Mouse (Mus musculus) neural tube, embryonic 15.5 days (tissue): ENCODE results near the gene Chml. TPM values are rescaled to one million over a fixed set of nuclear protein-coding genes. Genes with fewer than 3 reads are reported as not detected.

ENCODE experiments used
- ATAC-seq: fragments of 200-750 bp; cut with Nextera tagmentation; 2 replicates; pipeline ENCODE4 v1.8.0; 2017; ENCODE audit warnings: mild to moderate bottlenecking, moderate TSS enrichment, moderate library complexity; ENCODE audit not compliant: low FRiP score
- H3K27ac ChIP-seq: fragments of 300-500 bp; sonication (generic); replicated peaks from 2 replicates; pipeline ENCODE4 v1.5.1; 2015; ENCODE audit warnings: mild to moderate bottlenecking, inconsistent platforms
- H3K27me3 ChIP-seq: fragments of 300-500 bp; sonication (generic); replicated peaks from 2 replicates; pipeline ENCODE4 v1.6.1; 2015; ENCODE audit warnings: inconsistent platforms
- H3K36me3 ChIP-seq: fragments of 300-500 bp; sonication (generic); 2 replicates; pipeline ENCODE4 v1.6.1; 2015; ENCODE audit warnings: inconsistent platforms
- H3K4me1 ChIP-seq: fragments of 300-500 bp; sonication (generic); 2 replicates; pipeline ENCODE4 v1.6.1; 2015; ENCODE audit warnings: inconsistent platforms
- H3K4me2 ChIP-seq: fragments of 300-500 bp; sonication (generic); 2 replicates; pipeline ENCODE4 v1.6.1; 2015; ENCODE audit warnings: inconsistent platforms, mild to moderate bottlenecking, moderate library complexity
- H3K4me3 ChIP-seq: fragments of 300-500 bp; sonication (generic); replicated peaks from 2 replicates; pipeline ENCODE4 v1.5.1; 2015; ENCODE audit warnings: mild to moderate bottlenecking, inconsistent platforms
- H3K9ac ChIP-seq: fragments of 300-500 bp; sonication (generic); replicated peaks from 2 replicates; pipeline ENCODE4 v1.6.1; 2015; ENCODE audit warnings: mild to moderate bottlenecking, inconsistent platforms
- H3K9me3 ChIP-seq: fragments of 300-500 bp; sonication (generic); replicated peaks from 2 replicates; pipeline ENCODE4 v1.6.1; 2016; ENCODE audit warnings: inconsistent platforms
- WGBS: fragments of 180-500 bp; shearing (Covaris S2); methylation state at CpG from one replicate; pipeline ENCODE4 v1.1.7; 2015; ENCODE audit warnings: mixed read lengths; 5-methylcytosine and 5-hydroxymethylcytosine counted together
- polyA plus RNA-seq: library from polyadenylated mRNA; unstranded; fragments of >200 nt; fragmentation: Nextera tagmentation; extraction: Ambion mirVana; gene quantifications from 2 replicates; pipeline ENCODE4 v1.2.1, GENCODE M21; 2015

Chml gene
- 2.6 and 3.1 TPM in 2 replicates for polyA plus RNA-seq

- Histone ChIP-seq H3K9ac (peak within 1 kb of the TSS; percentile 63), H3K36me3 (peaks cover 8% of the 10 kb centered on the region), H3K4me2 (peak within 1 kb of the TSS; percentile 93), H3K27ac (peak within 1 kb of the TSS; percentile 90), H3K4me3 (peak within 1 kb of the TSS; percentile 75), H3K9me3 (no peaks in the 10 kb centered on the region), H3K4me1 (peaks cover 22% of the 10 kb centered on the region), H3K27me3 (no peaks in the 10 kb centered on the region)
- ATAC-seq = peak; percentile 97
- under 1% methylated on average over 49 of the region's 73 CpGs for WGBS
Measured at GRCm38 (mm10) chr1:175692246-175692996, at the start of gene Chml, which contains the start of gene Opn3. TSS of gene Chml (minus strand) at chr1:175692901. TSS of gene Opn3 (minus strand) at chr1:175692776.

- ATAC-seq = no peak
- H3K9me3 ChIP-seq = no peaks in the 10 kb centered on the region
- H3K4me2 ChIP-seq = no peak overlapping the region
- no peaks in the 10 kb centered on the region for H3K4me1 ChIP-seq
- H3K36me3 ChIP-seq = no peaks in the 10 kb centered on the region
- no peaks in the 10 kb centered on the region for H3K27me3 ChIP-seq
- H3K4me3 ChIP-seq = no peak overlapping the region
- 42% methylated on average over 7 of the region's 7 CpGs for WGBS
- H3K27ac ChIP-seq = no peak overlapping the region
- no peak overlapping the region for H3K9ac ChIP-seq
Measured at GRCm38 (mm10) chr1:175725771-175726170, 33.1 kb upstream of the Chml start.

- no peak for ATAC-seq
- Histone ChIP-seq H3K36me3 (no peaks in the 10 kb centered on the region), H3K27ac (no peak overlapping the region), H3K27me3 (no peaks in the 10 kb centered on the region), H3K9me3 (no peaks in the 10 kb centered on the region), H3K4me1 (no peaks in the 10 kb centered on the region), H3K4me2 (no peak overlapping the region), H3K4me3 (no peak overlapping the region), H3K9ac (no peak overlapping the region)
- WGBS = 93% methylated on average over 9 of the region's 9 CpGs
Measured at GRCm38 (mm10) chr1:175716832-175717231, 24.1 kb upstream of the Chml start.

GRCm38 (mm10) chr1:175712338-175712909 lies 19.7 kb upstream of the Chml start:
- no peak overlapping the region for H3K9ac ChIP-seq
- no peak overlapping the region for H3K27ac ChIP-seq
- no peaks in the 10 kb centered on the region for H3K36me3 ChIP-seq
- H3K4me3 ChIP-seq = no peak overlapping the region
- WGBS = 76% methylated on average over 11 of the region's 11 CpGs
- no peak for ATAC-seq
- H3K27me3 ChIP-seq = no peaks in the 10 kb centered on the region
- H3K4me2 ChIP-seq = no peak overlapping the region
- H3K9me3 ChIP-seq = no peaks in the 10 kb centered on the region
- no peaks in the 10 kb centered on the region for H3K4me1 ChIP-seq

- Histone ChIP-seq H3K4me3 (no peak overlapping the region), H3K4me2 (no peak overlapping the region), H3K36me3 (no peaks in the 10 kb centered on the region), H3K9ac (no peak overlapping the region), H3K27me3 (no peaks in the 10 kb centered on the region), H3K9me3 (no peaks in the 10 kb centered on the region), H3K4me1 (no peaks in the 10 kb centered on the region), H3K27ac (no peak overlapping the region)
- ATAC-seq = no peak
Measured at GRCm38 (mm10) chr1:175708013-175708412, 15.3 kb upstream of the Chml start.

GRCm38 (mm10) chr1:175707599-175707998 lies 14.9 kb upstream of the Chml start:
- H3K27me3 ChIP-seq = no peaks in the 10 kb centered on the region
- no peak overlapping the region for H3K4me2 ChIP-seq
- no peaks in the 10 kb centered on the region for H3K36me3 ChIP-seq
- no peak overlapping the region for H3K4me3 ChIP-seq
- H3K9me3 ChIP-seq = no peaks in the 10 kb centered on the region
- H3K9ac ChIP-seq = no peak overlapping the region
- ATAC-seq = no peak
- H3K27ac ChIP-seq = no peak overlapping the region
- no peaks in the 10 kb centered on the region for H3K4me1 ChIP-seq
- WGBS = 61% methylated on average over 5 of the region's 5 CpGs

GRCm38 (mm10) chr1:175701145-175701544 lies 8.4 kb upstream of the Chml start:
- no peak overlapping the region for H3K27ac ChIP-seq
- no peaks in the 10 kb centered on the region for H3K9me3 ChIP-seq
- H3K4me1 ChIP-seq = no peaks in the 10 kb centered on the region
- no peaks in the 10 kb centered on the region for H3K36me3 ChIP-seq
- 81% methylated on average over 4 of the region's 4 CpGs for WGBS
- no peak overlapping the region for H3K4me3 ChIP-seq
- no peaks in the 10 kb centered on the region for H3K27me3 ChIP-seq
- no peak overlapping the region for H3K4me2 ChIP-seq
- H3K9ac ChIP-seq = no peak overlapping the region
- ATAC-seq = no peak

- WGBS = 37% methylated on average over 4 of the region's 4 CpGs
Measured at GRCm38 (mm10) chr1:175699796-175700195, 7.1 kb upstream of the Chml start.

GRCm38 (mm10) chr1:175699375-175699774 lies 6.7 kb upstream of the Chml start:
- Histone ChIP-seq H3K9me3 (no peaks in the 10 kb centered on the region), H3K4me2 (no peak overlapping the region), H3K27me3 (no peaks in the 10 kb centered on the region), H3K27ac (no peak overlapping the region), H3K9ac (no peak overlapping the region), H3K36me3 (no peaks in the 10 kb centered on the region), H3K4me1 (no peaks in the 10 kb centered on the region), H3K4me3 (no peak overlapping the region)
- 66% methylated on average over 3 of the region's 3 CpGs for WGBS
- ATAC-seq = no peak

More at GRCm38 (mm10) chr1:175699796-175700195, 7.1 kb upstream of the Chml start:
- Histone ChIP-seq H3K27ac (no peak overlapping the region), H3K9me3 (no peaks in the 10 kb centered on the region), H3K9ac (no peak overlapping the region), H3K4me3 (no peak overlapping the region), H3K36me3 (no peaks in the 10 kb centered on the region), H3K4me1 (no peaks in the 10 kb centered on the region), H3K27me3 (no peaks in the 10 kb centered on the region), H3K4me2 (no peak overlapping the region)
- ATAC-seq = no peak

- no peak for ATAC-seq
- no peak within 1 kb of the TSS for H3K27ac ChIP-seq
- no peak within 1 kb of the TSS for H3K9ac ChIP-seq
- H3K4me2 ChIP-seq = no peak within 1 kb of the TSS
- WGBS = 86% methylated on average over 1 of the region's 1 CpGs
- no peaks in the 10 kb centered on the region for H3K9me3 ChIP-seq
- no peaks in the 10 kb centered on the region for H3K27me3 ChIP-seq
- no peaks in the 10 kb centered on the region for H3K4me1 ChIP-seq
- H3K36me3 ChIP-seq = no peaks in the 10 kb centered on the region
- no peak within 1 kb of the TSS for H3K4me3 ChIP-seq
Measured at GRCm38 (mm10) chr1:175698293-175698692, 5.6 kb upstream of the Chml start, which contains the start of gene Wdr64. TSS of gene Wdr64 (plus strand) at chr1:175698593.

GRCm38 (mm10) chr1:175693429-175693960 lies 794 bp upstream of the Chml start:
- peak overlapping the region; percentile 75 for H3K4me3 ChIP-seq
- no peaks in the 10 kb centered on the region for H3K36me3 ChIP-seq
- peaks cover 22% of the 10 kb centered on the region for H3K4me1 ChIP-seq
- ATAC-seq = peak; percentile 1; the same call in 1 of the 2 replicates
- peak overlapping the region; percentile 67; the same call in 1 of the 2 replicates for H3K27ac ChIP-seq
- no peak overlapping the region for H3K9ac ChIP-seq
- no peaks in the 10 kb centered on the region for H3K9me3 ChIP-seq
- H3K4me2 ChIP-seq = peak overlapping the region; percentile 93
- 45% methylated on average over 12 of the region's 12 CpGs for WGBS
- no peaks in the 10 kb centered on the region for H3K27me3 ChIP-seq

GRCm38 (mm10) chr1:175692997-175693361 lies 278 bp upstream of the Chml start:
- WGBS = under 1% methylated on average over 17 of the region's 17 CpGs
- Histone ChIP-seq H3K4me1 (peaks cover 22% of the 10 kb centered on the region), H3K9me3 (no peaks in the 10 kb centered on the region), H3K27ac (peak overlapping the region; percentile 67), H3K36me3 (peaks cover 2% of the 10 kb centered on the region), H3K4me2 (peak overlapping the region; percentile 93), H3K9ac (0 out of 2 replicates have a peak overlapping the region, but pooled peaks have one; percentile 33), H3K4me3 (peak overlapping the region; percentile 75), H3K27me3 (no peaks in the 10 kb centered on the region)
- no peak; the same call in 1 of the 2 replicates for ATAC-seq
